Mouse (Mus musculus) telencephalon, adult 2 months (tissue): ENCODE measurements at regions not wholly inside any gene's neighbourhood (a gene's known extent, or its start where the extent isn't known, plus 50 kb on each side); places are given as distances from the start of the nearest gene placed in this dataset.

Experiments used
- DNase-seq: peaks from one replicate; pipeline ENCODE4 v3.0.0-alpha.2; 2011; ENCODE audit warnings: low read depth, low spot score

DNA sequence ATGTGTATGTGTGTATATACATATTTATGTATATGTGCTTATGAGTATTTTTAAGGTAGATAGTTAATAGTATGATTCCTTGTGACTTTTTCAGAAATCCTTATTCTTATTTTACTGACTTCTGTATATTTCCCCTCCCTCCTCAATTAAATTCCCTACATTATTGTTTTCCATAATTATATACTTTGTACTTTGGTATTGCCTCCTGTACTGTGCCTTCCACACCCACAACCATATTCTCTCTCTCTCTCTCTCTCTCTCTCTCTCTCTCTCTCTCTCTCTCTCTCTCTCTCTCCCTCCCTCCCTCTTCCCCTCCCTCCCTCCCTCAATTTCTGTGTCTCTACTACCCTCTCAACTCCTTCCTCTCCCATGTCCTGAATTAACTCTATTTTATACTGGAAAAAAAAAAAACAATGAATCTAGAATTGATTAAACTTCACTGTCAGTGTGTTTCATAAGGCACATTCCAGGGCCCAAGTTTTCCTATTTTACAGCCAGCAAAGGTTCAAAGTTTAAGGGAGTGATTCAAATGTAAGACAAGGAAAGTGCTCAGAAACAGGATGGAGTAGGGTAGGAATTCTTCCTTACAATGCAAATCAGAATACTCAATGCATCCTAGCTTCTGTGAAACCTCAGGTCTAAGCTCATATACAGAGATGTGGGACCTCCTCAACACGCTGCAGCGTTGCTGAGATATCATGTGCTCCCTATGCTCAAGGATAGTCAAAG is 911.9 kb downstream of the Speer2 start:
- DNase-seq = no peak

DNA sequence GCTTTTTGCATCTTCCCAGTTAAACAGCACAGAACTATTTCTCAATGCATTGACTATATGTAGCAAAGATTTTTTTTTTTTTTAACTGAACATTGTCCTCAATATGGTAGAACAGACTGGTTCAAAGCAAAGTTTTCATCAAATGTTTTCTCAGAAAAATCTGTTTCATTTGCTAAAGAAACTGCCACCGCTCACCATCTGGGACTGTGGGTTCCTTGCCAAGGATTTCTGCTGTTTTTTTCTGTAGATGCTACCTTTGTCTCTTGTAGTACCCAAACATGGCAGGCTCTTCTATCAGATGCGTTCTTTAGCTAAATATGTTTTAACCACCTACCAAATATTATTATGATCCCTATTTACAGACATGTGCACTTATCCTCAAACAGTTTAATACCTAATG is 952.7 kb downstream of the Speer2 start:
- peak; percentile 55 for DNase-seq

GRCm38 (mm10) chr16:68898136-68898535 is 965.4 kb downstream of the Speer2 start:
- peak; percentile 8 for DNase-seq

- no peak for DNase-seq
Measured at GRCm38 (mm10) chr16:68848733-68849132, 1014.8 kb downstream of the Speer2 start.
